Mouse (Mus musculus) kidney, adult 2 months (tissue): ENCODE measurements at regions not wholly inside any gene's neighbourhood (a gene's known extent, or its start where the extent isn't known, plus 50 kb on each side); places are given as distances from the start of the nearest gene placed in this dataset.

Source experiments
- CTCF ChIP-seq: fragments of 200-500 bp; conservative IDR thresholded peaks from 2 replicates; pipeline ENCODE4 v1.5.1; 2011; ENCODE audit warnings: low read depth, mild to moderate bottlenecking, control low read depth, low read length, moderate library complexity, mixed read lengths; ENCODE audit not compliant: insufficient read depth, insufficient read length
- POLR2A ChIP-seq: fragments of 200-500 bp; IDR thresholded peaks from one replicate; pipeline ENCODE4 v1.6.1; 2011; ENCODE audit warnings: low read depth, low read length, control low read depth

GRCm38 (mm10) chr2:160066491-160067303, 267.3 kb downstream of the Gm826 start:
- TF ChIP-seq CTCF: no peak
- no peak for TF ChIP-seq POLR2A
